Mouse (Mus musculus): ENCODE measurements at regions not wholly inside any gene's neighbourhood (a gene's known extent, or its start where the extent isn't known, plus 50 kb on each side); places are given as distances from the start of the nearest gene placed in this dataset.

GRCm38 (mm10) chr11:29638861-29639260 is 53.9 kb upstream of the Rtn4 start:
- TF ChIP-seq CTCF (IDR thresholded peaks at IDR 0.05; ENCODE audit: borderline replicate concordance, insufficient read depth, low read length): no peak
- no peak for TF ChIP-seq POLR2A (IDR thresholded peaks at IDR 0.05; ENCODE audit: low read depth, low read length)
